Mouse (Mus musculus): ENCODE results near the gene Sft2d1. TPM values are rescaled to one million over a fixed set of nuclear protein-coding genes. Genes with fewer than 3 reads are reported as not detected.
"Not testable (repeated sequence)": the region's sequence is repeated elsewhere in the genome, so short reads cannot be mapped to it uniquely, and the experiment has no call there.

The Sft2d1 gene
- total RNA-seq, 2 experiments from 2014 or later = 32.9 to 86.0 TPM

DNA sequence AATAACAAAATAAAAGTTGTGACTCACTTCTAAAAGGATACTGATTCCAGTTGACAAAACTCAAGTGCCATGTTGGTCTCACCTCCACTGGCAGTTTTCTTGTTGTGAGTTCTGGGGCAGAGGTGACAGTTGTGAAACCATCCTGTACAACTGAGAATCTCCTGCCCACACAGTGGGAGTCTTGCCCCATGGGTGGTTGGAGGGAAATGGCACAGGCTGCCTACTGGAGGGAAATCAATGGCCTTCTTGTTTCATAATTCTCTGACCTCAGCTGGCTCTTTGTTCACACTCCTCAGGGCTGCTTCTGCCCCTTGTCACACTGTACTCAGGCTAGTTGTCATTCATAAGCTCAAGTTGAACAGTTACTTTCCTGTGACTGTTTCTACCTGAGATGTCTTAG, 11.4 kb upstream of the Sft2d1 start:
- peak; percentile 95 for ATAC-seq (replicated peaks; ENCODE audit: poor library complexity, severe bottlenecking)

DNA sequence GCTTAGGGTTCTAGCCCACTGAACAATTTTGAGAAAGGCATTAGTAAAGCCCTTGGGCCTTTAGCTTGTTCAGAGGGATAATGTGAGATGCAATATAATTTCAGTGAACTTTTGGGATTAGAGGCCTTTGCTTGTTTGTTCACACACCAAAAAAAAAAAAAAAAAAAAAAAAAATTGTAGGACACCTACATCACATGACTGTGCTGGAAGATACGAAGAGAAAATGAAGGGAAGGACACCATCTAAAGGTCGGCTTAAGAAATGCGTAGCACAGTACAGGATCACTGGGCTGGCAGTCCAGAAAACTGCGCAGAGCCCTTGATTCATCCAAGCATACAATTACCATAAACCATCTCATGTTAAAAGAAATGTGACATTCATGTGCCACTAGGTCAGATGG, 9.4 kb upstream of the Sft2d1 start:
- ATAC-seq (replicated peaks; ENCODE audit: poor library complexity, severe bottlenecking) = no peak

DNA sequence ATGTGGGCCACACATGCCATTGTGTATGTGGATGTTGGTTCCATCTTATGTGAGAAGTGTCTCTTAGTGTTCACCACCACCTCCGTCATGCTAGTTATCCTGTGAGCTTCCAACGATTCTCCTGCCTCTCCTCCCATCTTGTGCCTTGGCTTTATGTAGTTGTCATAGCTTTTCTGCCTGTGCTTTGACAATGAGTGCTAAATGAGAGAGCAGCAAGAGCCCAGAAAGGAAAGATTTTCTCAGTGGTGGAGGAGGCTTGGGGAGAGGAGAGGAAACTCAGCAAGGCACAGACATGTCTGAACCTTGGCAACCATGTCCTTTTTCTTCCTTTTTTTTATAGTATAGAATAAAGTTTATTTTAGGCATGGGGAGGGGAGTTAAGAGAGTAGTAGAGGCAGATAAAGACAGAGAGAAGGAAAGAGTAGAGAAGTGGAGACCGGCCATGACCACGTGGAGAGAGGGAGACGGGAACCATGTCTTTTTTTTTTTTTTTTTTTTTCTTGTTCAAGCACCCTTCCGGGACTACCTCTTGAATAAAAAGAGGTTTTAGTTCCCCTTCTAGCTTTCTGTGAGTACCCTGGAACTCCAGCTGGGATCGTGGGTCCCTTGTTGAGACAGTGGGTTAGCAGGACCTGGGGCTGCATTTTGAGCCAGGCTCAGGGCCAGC, 8.0 kb upstream of the Sft2d1 start:
- 0 out of 2 replicates have a peak, but pooled peaks have one; percentile 31 for ATAC-seq (replicated peaks; ENCODE audit: poor library complexity, severe bottlenecking)

DNA sequence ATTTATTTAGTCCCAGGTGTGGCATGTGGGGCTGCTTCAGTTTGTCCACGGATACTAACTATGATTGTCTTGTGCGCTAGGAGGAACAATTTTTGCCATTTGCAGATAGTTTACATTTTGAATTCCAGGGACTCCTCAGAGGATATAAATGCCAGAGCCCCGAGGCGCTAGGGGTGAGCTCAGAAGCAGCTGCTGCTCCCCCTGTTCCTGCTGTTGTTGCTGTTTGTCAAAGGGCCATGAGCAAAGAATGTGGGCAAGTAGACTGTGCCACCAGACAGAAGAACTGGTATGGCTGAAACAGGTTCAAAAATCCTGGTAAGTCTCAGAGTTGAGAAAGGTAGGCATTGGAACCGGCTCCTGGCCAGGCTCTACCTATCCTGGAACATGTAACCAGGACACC, 7.2 kb upstream of the Sft2d1 start:
- no peak for ATAC-seq (replicated peaks; ENCODE audit: poor library complexity, severe bottlenecking)

DNA sequence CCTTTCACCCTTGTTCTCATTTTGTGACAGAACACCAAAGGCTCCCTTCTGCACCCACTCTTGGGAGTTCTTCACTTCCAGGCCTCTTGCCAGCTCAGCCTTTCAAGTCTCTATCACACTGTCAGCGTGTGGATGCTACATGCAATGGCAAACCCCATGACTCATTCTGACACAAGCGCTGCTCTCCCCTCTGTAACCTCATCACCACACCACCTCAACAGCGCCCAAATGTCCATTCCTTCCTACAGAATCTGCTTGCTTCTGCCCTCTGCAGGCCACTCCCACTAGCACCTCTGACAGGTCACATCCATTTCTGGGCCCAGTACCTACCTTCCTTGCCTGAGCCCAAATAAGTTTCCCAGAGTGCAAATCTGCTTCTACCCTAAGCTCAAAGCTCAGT, 5.1 kb upstream of the Sft2d1 start:
- ATAC-seq (replicated peaks; ENCODE audit: poor library complexity, severe bottlenecking) = peak; percentile 58

DNA sequence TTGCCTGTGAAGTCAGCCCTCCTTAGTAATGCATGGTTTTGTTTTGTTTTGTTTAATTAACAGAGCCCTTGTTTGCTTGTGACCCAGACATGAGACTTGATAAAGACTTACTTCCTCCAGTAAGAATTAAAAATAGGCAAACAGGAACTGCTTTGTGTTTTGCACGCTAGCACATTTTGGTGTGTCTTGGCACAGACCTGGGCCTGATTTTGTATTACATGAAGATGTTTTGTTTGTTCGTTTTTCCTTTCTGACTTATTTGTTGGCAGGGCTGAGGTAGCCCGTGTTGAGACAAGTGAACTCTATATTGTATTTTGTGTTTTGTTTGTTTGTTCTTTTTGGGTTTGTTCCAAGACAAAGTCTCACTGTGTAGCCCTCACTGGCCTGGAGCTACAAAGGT, 849 bp downstream of the Sft2d1 start:
- ATAC-seq (replicated peaks; ENCODE audit: poor library complexity, severe bottlenecking) = no peak

DNA sequence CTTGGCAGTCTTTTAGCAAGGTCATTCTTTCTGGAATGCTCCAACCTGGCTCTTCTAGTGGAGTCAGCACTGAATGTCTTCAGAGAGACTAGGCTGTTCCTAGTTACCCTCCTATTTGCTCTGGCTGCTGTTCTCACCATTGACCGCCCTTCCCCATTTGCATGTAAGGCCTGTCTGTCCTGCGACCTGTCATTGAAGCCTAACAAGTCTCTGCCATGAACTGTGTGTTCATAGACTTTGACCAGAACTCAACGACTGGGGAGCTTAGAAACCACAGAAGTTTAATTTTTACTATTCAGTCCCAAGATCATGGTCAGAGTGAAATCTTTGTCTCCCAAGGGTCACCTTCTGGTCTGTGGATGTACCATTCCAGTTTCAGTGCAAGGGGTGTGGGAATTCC, 3.1 kb downstream of the Sft2d1 start:
- ATAC-seq (replicated peaks; ENCODE audit: poor library complexity, severe bottlenecking) = no peak

DNA sequence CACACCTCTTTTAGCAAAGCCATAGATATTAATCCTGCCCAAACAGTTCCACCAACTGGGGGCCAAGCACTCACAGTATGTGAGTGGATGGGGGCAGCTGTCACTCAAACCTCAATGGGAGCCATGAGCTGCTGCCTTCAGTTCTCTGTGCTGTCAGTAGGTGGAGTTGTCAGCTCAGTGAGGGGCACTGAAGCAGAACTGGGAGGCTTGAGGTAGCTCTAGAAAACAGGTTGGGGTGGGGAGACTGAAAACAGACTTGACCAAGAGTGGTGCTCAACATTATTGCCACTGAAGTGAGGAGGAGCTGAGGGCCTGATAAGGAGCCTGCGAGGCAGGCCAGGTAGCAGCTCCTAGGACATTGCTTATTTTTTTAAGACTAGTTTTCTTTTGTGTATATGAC, 5.3 kb downstream of the Sft2d1 start:
- ATAC-seq (replicated peaks; ENCODE audit: poor library complexity, severe bottlenecking) = peak; percentile 59

DNA sequence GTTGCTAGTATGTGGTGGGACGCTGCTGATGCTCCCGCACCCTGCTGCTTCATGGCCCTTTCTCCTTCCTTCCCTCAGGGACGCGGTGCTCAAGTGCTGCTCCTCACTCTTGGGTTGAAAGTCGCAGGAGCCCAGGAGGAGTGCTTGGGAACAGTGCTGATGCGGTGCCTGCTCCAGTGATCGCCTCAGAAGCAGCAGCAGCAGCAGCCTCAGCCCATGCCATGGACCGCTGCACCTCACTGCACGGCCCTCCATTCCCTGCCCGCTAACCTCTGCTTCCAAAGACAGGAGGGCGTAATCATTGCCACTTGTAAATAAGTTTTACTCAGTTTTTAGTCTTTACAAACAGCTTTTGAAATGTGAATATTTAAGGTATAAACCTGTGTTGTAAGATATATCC, 16.0 kb downstream of the Sft2d1 start:
- not testable (repeated sequence) for ATAC-seq (replicated peaks; ENCODE audit: poor library complexity, severe bottlenecking)

DNA sequence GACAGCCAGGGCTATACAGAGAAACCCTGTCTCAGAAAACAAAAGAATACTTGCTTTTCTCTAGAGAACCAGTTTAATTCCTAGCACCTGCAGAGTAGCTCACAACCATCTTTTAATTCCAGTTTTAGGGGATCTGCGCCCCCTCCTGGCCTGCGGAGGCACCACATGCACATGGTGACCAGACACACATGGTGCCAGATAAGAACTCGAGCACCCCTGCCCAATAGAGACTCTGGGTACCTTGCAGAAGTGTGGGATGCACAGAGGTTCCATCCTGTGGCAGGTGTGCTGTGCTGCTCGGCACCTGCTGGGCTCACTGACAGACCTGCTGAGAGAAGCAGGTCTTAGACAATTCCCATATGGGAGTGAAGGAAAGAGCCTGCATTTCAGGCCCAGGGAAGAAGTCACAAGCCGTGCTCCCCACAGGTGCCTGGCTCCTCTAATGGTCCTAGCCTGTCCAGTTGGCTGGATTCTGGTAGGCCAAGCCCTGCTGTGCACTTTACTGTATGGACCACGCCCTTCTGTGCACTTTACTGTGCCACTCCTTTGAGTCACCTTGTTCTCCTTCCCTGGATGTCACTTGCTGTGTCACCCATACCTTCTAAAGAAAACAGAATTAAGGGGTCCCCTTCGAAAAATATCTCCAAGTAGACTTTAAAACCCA, 17.7 kb downstream of the Sft2d1 start:
- ATAC-seq (replicated peaks; ENCODE audit: poor library complexity, severe bottlenecking) = 0 out of 2 replicates have a peak, but pooled peaks have one; percentile 44

DNA sequence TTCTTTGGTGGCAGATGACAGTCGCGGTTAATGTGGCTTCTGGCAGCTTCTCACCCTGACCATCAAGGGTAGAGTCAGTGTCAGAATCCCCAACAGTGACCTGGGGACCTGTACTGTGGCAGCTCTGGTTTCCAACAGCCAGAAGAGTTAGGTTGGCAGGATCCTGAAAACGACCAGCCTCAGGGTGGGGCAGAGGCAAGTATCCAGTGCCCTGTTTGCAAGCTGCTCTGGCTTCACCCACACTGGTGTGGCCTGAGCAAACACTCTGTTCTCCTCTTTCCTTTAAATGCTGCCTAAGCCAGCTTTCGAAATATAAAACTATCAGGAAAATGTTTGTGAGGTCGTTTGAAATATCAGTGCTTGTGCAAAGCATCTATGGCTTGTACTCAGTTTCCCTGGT, 19.7 kb downstream of the Sft2d1 start:
- ATAC-seq (replicated peaks; ENCODE audit: poor library complexity, severe bottlenecking) = no peak

DNA sequence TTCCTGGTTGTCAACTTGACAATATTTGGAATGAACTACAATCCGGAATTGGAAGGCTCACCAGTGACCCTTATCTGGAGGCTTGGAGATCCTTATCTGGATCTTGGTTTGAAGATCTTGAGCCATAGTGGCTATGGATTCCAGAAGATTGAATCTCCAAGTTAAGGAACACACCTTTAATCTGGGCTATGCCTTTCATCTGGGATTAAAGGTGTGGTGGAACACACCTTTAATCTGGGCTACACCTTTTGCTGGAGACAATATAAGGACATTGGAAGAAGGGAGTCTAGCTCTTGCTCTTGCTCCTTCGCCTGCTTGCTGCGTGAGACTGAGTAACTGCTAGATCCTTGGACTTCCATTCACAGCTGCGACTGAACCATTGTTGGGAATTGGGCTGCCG, 26.3 kb downstream of the Sft2d1 start, which contains the start of gene Prr18:
Gene Prr18 (plus strand): TSS at position 301 of the 400 bp plus-strand sequence.
- ATAC-seq (replicated peaks; ENCODE audit: poor library complexity, severe bottlenecking) = not testable (repeated sequence)

DNA sequence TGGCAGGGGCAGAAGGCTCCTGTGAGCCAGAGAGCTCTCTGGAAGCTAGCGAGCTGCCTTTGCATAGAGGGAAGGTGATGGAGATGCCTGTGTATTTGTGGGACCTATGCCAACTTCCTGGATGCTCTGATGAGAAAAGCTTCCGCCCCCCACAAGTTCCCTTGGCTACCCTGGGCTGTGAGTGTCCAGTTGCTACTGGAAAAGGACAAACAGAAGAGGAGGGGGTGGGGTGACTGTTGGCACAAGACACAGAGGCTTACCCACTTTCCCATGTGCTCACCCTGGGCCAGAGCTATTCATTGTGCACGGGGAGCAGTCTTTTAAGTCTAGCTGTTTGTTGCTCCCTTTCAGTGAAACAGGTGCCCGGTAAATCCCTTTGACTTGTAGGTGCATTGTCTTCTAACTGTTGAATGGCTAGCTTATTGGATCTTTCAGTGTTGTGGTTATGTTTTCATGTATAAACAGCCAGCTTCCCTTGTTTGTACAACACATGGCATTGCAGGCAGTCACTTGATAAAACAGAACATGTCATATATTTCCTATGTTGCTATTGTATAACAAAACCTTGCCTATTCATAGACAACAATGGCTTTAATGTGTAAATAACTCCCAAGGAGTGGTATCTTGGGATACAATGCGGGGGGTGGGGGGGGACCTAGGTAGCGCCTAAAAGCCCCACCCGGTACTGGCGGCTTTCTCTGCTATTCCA, 28.9 kb downstream of the Sft2d1 start:
- no peak for ATAC-seq (replicated peaks; ENCODE audit: poor library complexity, severe bottlenecking)

DNA sequence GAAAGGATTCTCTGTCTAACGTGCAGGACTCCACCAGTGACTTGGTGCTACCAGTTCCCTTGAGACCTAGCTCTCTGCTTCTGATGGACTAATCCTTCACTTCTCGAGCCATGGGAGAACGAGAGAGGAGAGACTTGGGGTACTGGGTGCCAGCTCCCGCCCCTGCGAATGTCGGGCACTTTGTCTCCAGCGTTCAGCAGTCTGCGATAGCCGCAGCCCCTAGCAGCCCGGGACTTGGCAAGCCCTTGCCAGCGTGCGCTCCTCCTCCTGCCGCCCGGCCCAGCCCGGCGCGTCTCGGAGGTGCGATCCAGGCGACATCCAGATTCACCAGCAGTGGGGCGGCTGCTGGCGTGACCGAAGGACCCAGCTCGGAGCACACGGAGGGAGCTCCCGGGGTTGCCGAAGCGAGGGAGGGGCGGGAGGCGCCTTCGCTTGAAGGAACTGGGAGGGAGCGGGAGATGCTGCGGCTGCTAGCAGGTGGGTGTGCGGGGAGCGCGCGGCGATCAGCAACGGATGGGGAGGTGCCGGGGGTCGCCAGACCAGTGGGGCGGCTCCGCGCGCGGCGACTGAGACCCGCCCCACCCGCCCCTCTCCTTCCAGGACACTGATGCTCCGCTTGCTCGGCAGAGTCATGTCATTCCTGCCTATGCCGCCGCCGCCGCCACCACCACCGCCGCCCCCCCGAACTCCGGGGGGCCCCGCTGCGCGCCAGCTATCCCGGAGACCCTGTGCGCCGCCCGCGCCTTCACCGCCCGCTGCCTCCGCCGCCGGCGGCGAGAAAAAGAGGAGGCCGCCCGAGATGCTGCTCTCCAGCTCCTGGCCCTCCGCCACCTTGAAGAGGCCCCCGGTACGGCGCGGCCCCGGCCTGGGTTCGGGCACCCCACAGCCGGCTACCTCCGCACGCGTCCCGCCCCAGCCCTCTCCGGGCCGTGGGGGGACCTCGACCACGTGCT, 29.8 kb downstream of the Sft2d1 start:
- peak; percentile 28 for ATAC-seq (replicated peaks; ENCODE audit: poor library complexity, severe bottlenecking)

DNA sequence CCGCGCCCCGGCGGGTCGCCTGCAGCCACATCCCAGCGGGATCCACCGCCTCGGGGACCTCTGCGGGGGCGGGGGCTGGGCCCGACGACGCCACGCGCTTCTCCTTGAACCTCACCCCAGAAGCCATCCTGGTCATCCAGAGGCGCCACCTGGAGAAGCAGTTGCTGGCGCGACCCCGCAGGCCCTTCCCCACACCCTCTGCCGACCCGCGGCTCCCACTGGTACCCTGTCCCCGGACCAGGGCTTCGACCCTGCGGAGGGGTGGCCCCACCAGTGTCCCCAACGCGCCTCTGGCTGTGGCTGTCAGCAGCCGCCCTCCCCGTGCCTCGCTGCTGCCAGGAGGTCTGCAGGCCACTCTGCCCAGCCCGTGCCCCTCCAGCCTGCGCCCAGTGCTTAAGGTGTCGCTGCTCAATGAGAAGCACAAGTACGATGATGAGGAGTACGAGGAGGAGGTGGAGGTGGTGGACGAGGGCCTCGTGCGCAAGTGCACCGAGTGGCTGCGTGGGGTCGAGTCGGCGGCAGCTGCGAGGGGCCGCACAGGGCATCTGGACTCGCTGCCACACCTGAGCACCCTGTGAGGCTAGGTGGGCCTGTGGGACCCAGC, 30.6 kb downstream of the Sft2d1 start:
- peak; percentile 5; the same call in 1 of the 2 replicates for ATAC-seq (replicated peaks; ENCODE audit: poor library complexity, severe bottlenecking)

DNA sequence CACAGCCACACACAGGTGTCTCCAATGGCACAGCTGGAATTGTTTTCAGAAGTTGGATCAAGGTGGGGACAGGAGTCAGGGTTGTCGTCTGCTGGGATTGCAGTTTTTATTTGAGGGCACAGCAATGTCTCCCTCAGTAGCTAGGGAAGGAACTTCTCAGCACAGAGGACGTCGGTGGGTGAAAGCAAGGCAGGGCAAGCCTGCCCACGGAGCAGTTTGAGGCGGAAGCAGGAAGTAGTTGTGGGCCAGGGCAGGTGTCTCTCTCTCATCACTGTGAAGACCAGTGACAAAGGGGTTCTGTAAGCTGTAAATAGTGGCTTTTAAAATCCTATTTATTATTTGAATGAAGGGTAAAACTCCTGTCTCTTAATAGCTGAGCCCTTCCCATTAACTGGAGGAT, 31.8 kb downstream of the Sft2d1 start:
- peak; percentile 43; the same call in 1 of the 2 replicates for ATAC-seq (replicated peaks; ENCODE audit: poor library complexity, severe bottlenecking)

DNA sequence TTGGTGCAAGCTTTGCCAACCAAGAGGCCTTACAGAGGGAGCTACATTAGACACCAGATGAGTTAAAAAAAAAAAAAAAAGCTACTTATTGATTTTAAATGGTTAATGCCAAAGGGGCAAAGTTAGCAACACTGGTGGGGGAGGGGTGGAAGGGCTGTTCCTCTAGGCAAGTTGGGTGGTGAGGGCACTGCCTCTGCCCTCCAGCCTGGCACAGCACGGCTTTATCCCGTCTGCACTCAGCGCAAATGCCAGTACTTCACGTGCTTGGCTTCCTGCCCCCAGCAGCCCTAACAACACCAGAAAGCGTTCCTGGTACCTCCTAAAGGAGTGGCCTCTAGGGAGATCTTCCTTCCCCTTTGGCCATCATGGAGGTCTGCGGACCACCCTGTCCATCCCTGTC, 32.5 kb downstream of the Sft2d1 start:
- no peak for ATAC-seq (replicated peaks; ENCODE audit: poor library complexity, severe bottlenecking)

DNA sequence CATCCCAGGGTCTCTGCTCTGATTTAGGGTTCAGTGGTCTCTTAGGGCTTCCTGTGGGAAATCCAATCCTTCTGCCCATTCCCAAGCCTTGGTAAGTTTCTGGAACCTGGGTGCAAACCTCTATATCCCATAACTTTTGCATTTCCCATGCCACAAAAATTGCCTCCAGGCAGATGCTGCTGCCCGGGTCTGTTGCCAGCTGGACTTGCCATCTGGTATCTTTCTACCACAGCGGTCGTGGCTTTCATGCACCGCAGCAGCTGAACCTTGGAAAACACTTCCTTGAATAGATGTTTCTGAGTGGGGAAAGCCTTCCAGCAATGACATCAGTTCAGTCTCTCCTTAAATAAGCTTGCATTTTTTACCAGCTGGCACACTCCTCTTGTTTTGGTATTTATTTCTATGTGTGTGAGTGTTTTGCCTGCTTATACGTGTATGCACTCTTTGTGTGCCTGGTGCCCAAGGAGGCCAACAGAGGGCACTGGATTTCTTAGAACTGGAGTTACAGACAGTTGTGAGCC, 36.9 kb downstream of the Sft2d1 start:
- ATAC-seq (replicated peaks; ENCODE audit: poor library complexity, severe bottlenecking) = no peak

DNA sequence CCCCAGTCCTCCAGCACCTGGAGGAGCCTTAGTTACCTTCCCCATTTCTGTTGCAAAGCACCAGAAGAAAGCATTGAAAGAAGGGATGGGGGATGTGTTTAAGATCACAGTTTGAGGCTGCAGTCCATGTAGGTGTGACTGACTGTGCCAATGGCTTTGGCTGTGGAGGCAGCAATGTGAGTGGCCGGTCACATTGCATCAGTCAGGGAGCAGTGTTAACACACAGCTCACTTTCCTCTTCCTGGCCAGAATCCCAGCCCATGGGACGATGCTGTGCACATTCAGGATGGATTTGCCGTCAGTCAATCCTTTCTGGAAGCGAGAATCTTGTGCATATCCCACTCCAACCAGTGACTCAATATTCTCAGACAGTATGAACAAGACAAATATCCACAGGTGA, 38.0 kb downstream of the Sft2d1 start:
- ATAC-seq (replicated peaks; ENCODE audit: poor library complexity, severe bottlenecking) = no peak

DNA sequence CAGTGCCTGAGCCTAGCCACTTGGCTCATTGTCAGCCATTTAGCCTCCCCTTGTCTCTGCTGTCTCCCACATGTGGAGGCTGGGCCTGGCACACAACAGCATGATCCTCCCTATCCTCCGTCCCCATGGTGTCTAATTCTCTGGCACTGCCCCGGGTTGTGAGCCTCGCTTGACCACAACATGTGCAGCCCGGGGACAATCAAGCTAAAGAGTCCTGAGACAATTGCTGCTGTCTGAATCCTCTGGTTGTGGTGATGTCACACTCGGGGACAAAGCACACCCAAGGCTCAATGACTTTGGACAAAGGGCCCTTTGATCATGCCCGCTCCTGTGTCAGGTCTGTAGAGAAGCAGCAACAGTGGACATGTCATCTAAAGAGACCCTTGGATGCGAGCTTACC, 40.2 kb downstream of the Sft2d1 start:
- ATAC-seq (replicated peaks; ENCODE audit: poor library complexity, severe bottlenecking) = no peak

All from granulocyte monocyte progenitor cell, adult 5-6 weeks (primary cell).